Mouse (Mus musculus) Muller cell, postnatal 12 days (primary cell): ENCODE measurements around the gene Ndufb10.

Experiments used
- DNase-seq: peaks from one replicate; pipeline ENCODE4 v3.0.0-alpha.2; 2015; ENCODE audit errors: inconsistent ontology term

Ndufb10 gene

GRCm38 (mm10) chr17:24724184-24724583 is at the start of gene Ndufb10:
TSS of gene Ndufb10 (minus strand) at chr17:24724478.
- peak; percentile 93 for DNase-seq

GRCm38 (mm10) chr17:24773241-24773640 is 49.0 kb upstream of the Ndufb10 start:
- no peak for DNase-seq

GRCm38 (mm10) chr17:24769146-24769545 is 44.9 kb upstream of the Ndufb10 start:
- DNase-seq: no peak

GRCm38 (mm10) chr17:24766266-24766875 is 42.1 kb upstream of the Ndufb10 start:
- no peak for DNase-seq

- DNase-seq: peak; percentile 67
These were observed 41.0 kb upstream of the Ndufb10 start for GRCm38 (mm10) chr17:24765016-24765905.

- DNase-seq: no peak
These were observed 36.8 kb upstream of the Ndufb10 start for GRCm38 (mm10) chr17:24761121-24761520.

GRCm38 (mm10) chr17:24757394-24757793 is 33.1 kb upstream of the Ndufb10 start:
- no peak for DNase-seq

GRCm38 (mm10) chr17:24752415-24753394 is 28.4 kb upstream of the Ndufb10 start, which contains the start of gene Hs3st6:
TSS of gene Hs3st6 (plus strand) at chr17:24752988.
- DNase-seq: peak; percentile 58

- DNase-seq: no peak
These were observed 27.2 kb upstream of the Ndufb10 start for GRCm38 (mm10) chr17:24751528-24751927.

- DNase-seq: no peak
These were observed 22.7 kb upstream of the Ndufb10 start for GRCm38 (mm10) chr17:24746986-24747385.

GRCm38 (mm10) chr17:24745526-24746497 is 21.5 kb upstream of the Ndufb10 start:
- DNase-seq: peak; percentile 61

- no peak for DNase-seq
These were observed 20.1 kb upstream of the Ndufb10 start for GRCm38 (mm10) chr17:24744381-24744780.

GRCm38 (mm10) chr17:24743896-24744295 is 19.6 kb upstream of the Ndufb10 start:
- no peak for DNase-seq

GRCm38 (mm10) chr17:24742307-24742706 is 18.0 kb upstream of the Ndufb10 start:
- no peak for DNase-seq

GRCm38 (mm10) chr17:24739926-24740325 is 15.6 kb upstream of the Ndufb10 start:
- no peak for DNase-seq

- no peak for DNase-seq
These were observed 14.0 kb upstream of the Ndufb10 start for GRCm38 (mm10) chr17:24738238-24738637.

GRCm38 (mm10) chr17:24737135-24737810 is 13.0 kb upstream of the Ndufb10 start:
- peak; percentile 54 for DNase-seq

GRCm38 (mm10) chr17:24736330-24737051 is 12.2 kb upstream of the Ndufb10 start, which contains the start of gene Msrb1:
TSS of gene Msrb1 (plus strand) at chr17:24736642.
- DNase-seq: peak; percentile 99

GRCm38 (mm10) chr17:24735446-24735845 is 11.2 kb upstream of the Ndufb10 start:
- DNase-seq: no peak
